Mouse (Mus musculus) lung, postnatal 10 days (tissue): ENCODE measurements around the gene Cpa4.

Source experiments
- DNase-seq: peaks from one replicate; pipeline ENCODE4 v3.0.0; 2021

Gene Cpa4

GRCm38 (mm10) chr6:30552628-30553027, 15.5 kb upstream of the Cpa4 start:
- no peak for DNase-seq

GRCm38 (mm10) chr6:30553381-30554010, 14.7 kb upstream of the Cpa4 start:
- DNase-seq, result no peak

- DNase-seq, result no peak
Observed at GRCm38 (mm10) chr6:30554092-30554491, 14.1 kb upstream of the Cpa4 start.

- DNase-seq, result no peak
Observed at GRCm38 (mm10) chr6:30554621-30555170, 13.5 kb upstream of the Cpa4 start.

GRCm38 (mm10) chr6:30556080-30556479, 12.1 kb upstream of the Cpa4 start:
- DNase-seq, result peak; percentile 15

- no peak for DNase-seq
Observed at GRCm38 (mm10) chr6:30559726-30560125, 8.4 kb upstream of the Cpa4 start.

GRCm38 (mm10) chr6:30562132-30562531, 6.0 kb upstream of the Cpa4 start:
- no peak for DNase-seq

- DNase-seq, result no peak
Observed at GRCm38 (mm10) chr6:30563575-30563974, 4.6 kb upstream of the Cpa4 start.

- no peak for DNase-seq
Observed at GRCm38 (mm10) chr6:30564051-30564450, 4.1 kb upstream of the Cpa4 start.

GRCm38 (mm10) chr6:30569331-30569730, 1.2 kb downstream of the Cpa4 start:
- DNase-seq, result no peak

GRCm38 (mm10) chr6:30570012-30570411, 1.8 kb downstream of the Cpa4 start:
- DNase-seq, result no peak

- peak; percentile 66 for DNase-seq
Observed at GRCm38 (mm10) chr6:30572456-30573311, 4.5 kb downstream of the Cpa4 start.

GRCm38 (mm10) chr6:30573380-30573779, 5.2 kb downstream of the Cpa4 start:
- DNase-seq, result no peak

GRCm38 (mm10) chr6:30574945-30575344, 6.8 kb downstream of the Cpa4 start:
- DNase-seq, result no peak

- no peak for DNase-seq
Observed at GRCm38 (mm10) chr6:30576477-30577203, 8.5 kb downstream of the Cpa4 start.

GRCm38 (mm10) chr6:30579961-30580840, 12.0 kb downstream of the Cpa4 start:
- DNase-seq, result no peak

GRCm38 (mm10) chr6:30580841-30581176, 12.6 kb downstream of the Cpa4 start:
- DNase-seq, result no peak

- DNase-seq, result no peak
Observed at GRCm38 (mm10) chr6:30586886-30587442, 18.8 kb downstream of the Cpa4 start.

- DNase-seq, result no peak
Observed at GRCm38 (mm10) chr6:30589819-30590218, 21.6 kb downstream of the Cpa4 start.

- no peak for DNase-seq
Observed at GRCm38 (mm10) chr6:30591851-30592404, 23.8 kb downstream of the Cpa4 start.

GRCm38 (mm10) chr6:30592417-30592974, 24.3 kb downstream of the Cpa4 start:
- no peak for DNase-seq
